Mouse (Mus musculus) adrenal gland, postnatal 14 days (tissue): ENCODE measurements around the gene Olfr1241. TPM values are rescaled to one million over a fixed set of nuclear protein-coding genes. Genes with fewer than 3 reads are reported as not detected.

ENCODE experiments used
- DNase-seq: peaks from one replicate; pipeline ENCODE4 v3.0.0; 2021; ENCODE audit warnings: mixed read lengths
- long read RNA-seq, 2 experiments: library from polyadenylated mRNA; stranded (forward); transcript quantifications; one replicate each; pipeline ENCODE4 v2.0.0; 2021
- total RNA-seq: library from RNA; stranded (reverse); gene quantifications from 2 replicates; pipeline ENCODE4 v1.2.3, GENCODE M21; 2021

Olfr1241 gene
- total RNA-seq, result not detected in 2 replicates
- long read RNA-seq, experiment 1, result 0 reads
- long read RNA-seq, experiment 2, result 0 reads

- DNase-seq, result no peak
Measured at GRCm38 (mm10) chr2:89487026-89487425, at the start of gene Olfr1241. Gene Olfr1241, minus strand, starts transcription at chr2:89487126.

DNA sequence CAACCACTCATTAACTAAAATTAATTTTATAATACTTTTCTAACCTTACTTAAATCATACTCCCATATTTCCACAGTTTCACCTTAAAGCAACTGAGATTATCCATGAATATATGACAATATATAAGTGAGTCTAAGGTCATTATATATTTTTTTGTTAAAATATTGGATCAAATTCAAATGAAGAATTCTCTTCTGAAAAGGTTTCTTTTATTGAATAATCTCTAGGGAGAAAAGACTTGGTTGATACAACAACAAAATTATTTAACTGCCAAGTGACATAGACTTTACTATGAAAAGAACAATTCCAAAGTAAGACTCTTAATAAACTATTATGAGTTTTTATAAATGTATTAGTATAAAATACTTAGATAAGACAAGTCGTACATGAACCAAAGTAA lies 44.5 kb upstream of the Olfr1241 start, which contains the start of gene Olfr1243:
TSS of gene Olfr1243 (minus strand) at position 101 of the 400 bp plus-strand sequence.
- DNase-seq, result no peak

- no peak for DNase-seq
Measured at GRCm38 (mm10) chr2:89498235-89498634, 11.3 kb upstream of the Olfr1241 start, which contains the start of gene Olfr1242. Gene Olfr1242, minus strand, starts transcription at chr2:89498335.

GRCm38 (mm10) chr2:89442900-89443299 lies 44.0 kb downstream of the Olfr1241 start, which contains the start of gene Olfr1240:
Gene Olfr1240, minus strand, starts transcription at chr2:89443000.
- DNase-seq, result no peak

Other genes with a start within 250 kb of the Olfr1241 start
- gene Olfr1228, start 233.1 kb downstream of the Olfr1241 start, total RNA-seq, result not detected in 2 replicates
- gene Olfr1229, start 199.1 kb downstream of the Olfr1241 start, total RNA-seq, result not detected in 2 replicates
- gene Olfr1230, start 189.9 kb downstream of the Olfr1241 start, total RNA-seq, result not detected in 2 replicates
- not detected in 2 replicates for gene Olfr1231, start 180.1 kb downstream of the Olfr1241 start, total RNA-seq
- not detected in 2 replicates for gene Olfr1232, start 157.5 kb downstream of the Olfr1241 start, total RNA-seq
- gene Olfr1233, start 144.7 kb downstream of the Olfr1241 start, total RNA-seq, result not detected in 2 replicates
- not detected in 2 replicates for gene Olfr1234, start 122.3 kb downstream of the Olfr1241 start, total RNA-seq
- gene Olfr1238, start 77.5 kb downstream of the Olfr1241 start, total RNA-seq, result not detected in 2 replicates
- not detected in 2 replicates for gene Olfr1239, start 66.7 kb downstream of the Olfr1241 start, total RNA-seq
- gene Olfr1240, start 44.1 kb downstream of the Olfr1241 start, total RNA-seq, result not detected in 2 replicates
- not detected in 2 replicates for gene Olfr1242, start 11.2 kb upstream of the Olfr1241 start, total RNA-seq
- not detected in 2 replicates for gene Olfr1243, start 44.4 kb upstream of the Olfr1241 start, total RNA-seq
- not detected in 2 replicates for gene Olfr1245, start 91.3 kb upstream of the Olfr1241 start, total RNA-seq
- gene Olfr1246, start 106.0 kb upstream of the Olfr1241 start, total RNA-seq, result not detected in 2 replicates
- not detected in 2 replicates for gene Olfr1247, start 127.0 kb upstream of the Olfr1241 start, total RNA-seq
- not detected in 2 replicates for gene Olfr1248, start 131.1 kb upstream of the Olfr1241 start, total RNA-seq
- gene Olfr1249, start 147.9 kb upstream of the Olfr1241 start, total RNA-seq, result not detected in 2 replicates
- not detected in 2 replicates for gene Olfr1250, start 174.3 kb upstream of the Olfr1241 start, total RNA-seq
- gene Olfr1251, start 184.8 kb upstream of the Olfr1241 start, total RNA-seq, result not detected in 2 replicates
- not detected in 2 replicates for gene Olfr1252, start 237.9 kb upstream of the Olfr1241 start, total RNA-seq